Mouse (Mus musculus): Measurements from ENCODE around the gene Cpped1. TPM values are rescaled to one million over a fixed set of nuclear protein-coding genes. Genes with fewer than 3 reads are reported as not detected.

Gene Cpped1
- polyA plus RNA-seq, 1 experiment from 2014 or later = 21.8 TPM

- 72% methylated on average over 3 of the region's 3 CpGs for WGBS
- Histone ChIP-seq H3K27me3 (ENCODE audit: control insufficient read depth, insufficient read depth, low read depth, low read length) (no peaks in the 10 kb centered on the region), H3K4me1 (replicated peaks; ENCODE audit: control insufficient read depth, insufficient read depth, low read length) (no peaks in the 10 kb centered on the region), H3K4me3 (ENCODE audit: low read length) (no peak overlapping the region), H3K4me2 (ENCODE audit: low read depth, low read length) (no peak overlapping the region), H3K9me3 (ENCODE audit: control insufficient read depth, low read length) (no peaks in the 10 kb centered on the region), H3K27ac (ENCODE audit: low read length) (no peak overlapping the region), H3K36me3 (ENCODE audit: control insufficient read depth, insufficient read depth, low read length) (no peaks in the 10 kb centered on the region), H3K9ac (ENCODE audit: low read length) (no peak overlapping the region)
- no peak for ATAC-seq (ENCODE audit: low read depth)
Observed at GRCm38 (mm10) chr16:11868486-11868885, 40.8 kb downstream of the Cpped1 start.

GRCm38 (mm10) chr16:11852716-11853605 is 56.3 kb downstream of the Cpped1 start:
- Histone ChIP-seq H3K4me3 (ENCODE audit: low read length) (no peak overlapping the region), H3K27me3 (ENCODE audit: control insufficient read depth, insufficient read depth, low read depth, low read length) (no peaks in the 10 kb centered on the region), H3K27ac (ENCODE audit: low read length) (no peak overlapping the region), H3K4me1 (replicated peaks; ENCODE audit: control insufficient read depth, insufficient read depth, low read length) (no peaks in the 10 kb centered on the region), H3K36me3 (ENCODE audit: control insufficient read depth, insufficient read depth, low read length) (no peaks in the 10 kb centered on the region), H3K4me2 (ENCODE audit: low read depth, low read length) (no peak overlapping the region), H3K9me3 (ENCODE audit: control insufficient read depth, low read length) (no peaks in the 10 kb centered on the region), H3K9ac (ENCODE audit: low read length) (no peak overlapping the region)
- no peak for ATAC-seq (ENCODE audit: low read depth)
- 88% methylated on average over 8 of the region's 8 CpGs for WGBS

- ATAC-seq (ENCODE audit: low read depth) = no peak
- no peak overlapping the region for H3K27ac ChIP-seq (ENCODE audit: low read length)
- 60% methylated on average over 5 of the region's 5 CpGs for whole genome bisulfite sequencing
- no peaks in the 10 kb centered on the region for H3K27me3 ChIP-seq (ENCODE audit: control insufficient read depth, insufficient read depth, low read depth, low read length)
- H3K4me3 ChIP-seq (ENCODE audit: low read length) = no peak overlapping the region
- no peak overlapping the region for H3K9ac ChIP-seq (ENCODE audit: low read length)
- H3K9me3 ChIP-seq (ENCODE audit: control insufficient read depth, low read length) = no peaks in the 10 kb centered on the region
- no peak overlapping the region for H3K4me2 ChIP-seq (ENCODE audit: low read depth, low read length)
- H3K36me3 ChIP-seq (ENCODE audit: control insufficient read depth, insufficient read depth, low read length) = no peaks in the 10 kb centered on the region
- no peaks in the 10 kb centered on the region for H3K4me1 ChIP-seq (replicated peaks; ENCODE audit: control insufficient read depth, insufficient read depth, low read length)
Observed at GRCm38 (mm10) chr16:11848990-11849658, 60.1 kb downstream of the Cpped1 start.

- no peak overlapping the region for H3K27ac ChIP-seq (ENCODE audit: low read length)
- no peak overlapping the region for H3K9ac ChIP-seq (ENCODE audit: low read length)
- no peaks in the 10 kb centered on the region for H3K4me1 ChIP-seq (replicated peaks; ENCODE audit: control insufficient read depth, insufficient read depth, low read length)
- WGBS = 87% methylated on average over 5 of the region's 5 CpGs
- no peaks in the 10 kb centered on the region for H3K9me3 ChIP-seq (ENCODE audit: control insufficient read depth, low read length)
- H3K36me3 ChIP-seq (ENCODE audit: control insufficient read depth, insufficient read depth, low read length) = no peaks in the 10 kb centered on the region
- no peak for ATAC-seq (ENCODE audit: low read depth)
- no peaks in the 10 kb centered on the region for H3K27me3 ChIP-seq (ENCODE audit: control insufficient read depth, insufficient read depth, low read depth, low read length)
- H3K4me2 ChIP-seq (ENCODE audit: low read depth, low read length) = no peak overlapping the region
- H3K4me3 ChIP-seq (ENCODE audit: low read length) = no peak overlapping the region
Observed at GRCm38 (mm10) chr16:11845309-11845708, 63.9 kb downstream of the Cpped1 start.

- H3K27me3 ChIP-seq (ENCODE audit: control insufficient read depth, insufficient read depth, low read depth, low read length) = no peaks in the 10 kb centered on the region
- no peaks in the 10 kb centered on the region for H3K9me3 ChIP-seq (ENCODE audit: control insufficient read depth, low read length)
- 86% methylated on average over 2 of the region's 2 CpGs for WGBS
- no peak overlapping the region for H3K4me3 ChIP-seq (ENCODE audit: low read length)
- no peak overlapping the region for H3K9ac ChIP-seq (ENCODE audit: low read length)
- no peak overlapping the region for H3K4me2 ChIP-seq (ENCODE audit: low read depth, low read length)
- H3K4me1 ChIP-seq (replicated peaks; ENCODE audit: control insufficient read depth, insufficient read depth, low read length) = no peaks in the 10 kb centered on the region
- no peaks in the 10 kb centered on the region for H3K36me3 ChIP-seq (ENCODE audit: control insufficient read depth, insufficient read depth, low read length)
- ATAC-seq (ENCODE audit: low read depth) = no peak
- no peak overlapping the region for H3K27ac ChIP-seq (ENCODE audit: low read length)
Observed at GRCm38 (mm10) chr16:11843441-11843840, 65.8 kb downstream of the Cpped1 start.

- no peak overlapping the region for H3K4me2 ChIP-seq (ENCODE audit: low read depth, low read length)
- WGBS = 54% methylated on average over 1 of the region's 1 CpGs
Observed at GRCm38 (mm10) chr16:11833474-11833873, 75.8 kb downstream of the Cpped1 start.

GRCm38 (mm10) chr16:11828816-11829215 is 80.4 kb downstream of the Cpped1 start:
- Histone ChIP-seq H3K9me3 (ENCODE audit: control insufficient read depth, low read length) (no peaks in the 10 kb centered on the region), H3K4me3 (ENCODE audit: low read length) (no peak overlapping the region), H3K9ac (ENCODE audit: low read length) (no peak overlapping the region), H3K4me1 (replicated peaks; ENCODE audit: control insufficient read depth, insufficient read depth, low read length) (no peaks in the 10 kb centered on the region), H3K27ac (ENCODE audit: low read length) (no peak overlapping the region), H3K4me2 (ENCODE audit: low read depth, low read length) (no peak overlapping the region), H3K36me3 (ENCODE audit: control insufficient read depth, insufficient read depth, low read length) (no peaks in the 10 kb centered on the region), H3K27me3 (ENCODE audit: control insufficient read depth, insufficient read depth, low read depth, low read length) (no peaks in the 10 kb centered on the region)
- no peak for ATAC-seq (ENCODE audit: low read depth)
- WGBS = 89% methylated on average over 1 of the region's 1 CpGs

More at GRCm38 (mm10) chr16:11833474-11833873, 75.8 kb downstream of the Cpped1 start:
- Histone ChIP-seq H3K27ac (ENCODE audit: low read length) (no peak overlapping the region), H3K4me1 (replicated peaks; ENCODE audit: control insufficient read depth, insufficient read depth, low read length) (no peaks in the 10 kb centered on the region), H3K36me3 (ENCODE audit: control insufficient read depth, insufficient read depth, low read length) (no peaks in the 10 kb centered on the region), H3K9me3 (ENCODE audit: control insufficient read depth, low read length) (no peaks in the 10 kb centered on the region), H3K27me3 (ENCODE audit: control insufficient read depth, insufficient read depth, low read depth, low read length) (no peaks in the 10 kb centered on the region), H3K9ac (ENCODE audit: low read length) (no peak overlapping the region), H3K4me3 (ENCODE audit: low read length) (no peak overlapping the region)
- ATAC-seq (ENCODE audit: low read depth) = no peak

- H3K4me2 ChIP-seq (ENCODE audit: low read depth, low read length) = no peak overlapping the region
- 67% methylated on average over 7 of the region's 7 CpGs for WGBS
- no peaks in the 10 kb centered on the region for H3K9me3 ChIP-seq (ENCODE audit: control insufficient read depth, low read length)
- no peaks in the 10 kb centered on the region for H3K4me1 ChIP-seq (replicated peaks; ENCODE audit: control insufficient read depth, insufficient read depth, low read length)
- no peak overlapping the region for H3K27ac ChIP-seq (ENCODE audit: low read length)
- ATAC-seq (ENCODE audit: low read depth) = no peak
- no peaks in the 10 kb centered on the region for H3K27me3 ChIP-seq (ENCODE audit: control insufficient read depth, insufficient read depth, low read depth, low read length)
- no peaks in the 10 kb centered on the region for H3K36me3 ChIP-seq (ENCODE audit: control insufficient read depth, insufficient read depth, low read length)
- no peak overlapping the region for H3K4me3 ChIP-seq (ENCODE audit: low read length)
- H3K9ac ChIP-seq (ENCODE audit: low read length) = no peak overlapping the region
Observed at GRCm38 (mm10) chr16:11824833-11825232, 84.4 kb downstream of the Cpped1 start.

GRCm38 (mm10) chr16:11824385-11824784 is 84.9 kb downstream of the Cpped1 start:
- no peak for ATAC-seq (ENCODE audit: low read depth)
- H3K4me2 ChIP-seq (ENCODE audit: low read depth, low read length) = no peak overlapping the region
- no peaks in the 10 kb centered on the region for H3K4me1 ChIP-seq (replicated peaks; ENCODE audit: control insufficient read depth, insufficient read depth, low read length)
- no peak overlapping the region for H3K4me3 ChIP-seq (ENCODE audit: low read length)
- WGBS = 67% methylated on average over 8 of the region's 8 CpGs
- H3K9me3 ChIP-seq (ENCODE audit: control insufficient read depth, low read length) = no peaks in the 10 kb centered on the region
- H3K9ac ChIP-seq (ENCODE audit: low read length) = no peak overlapping the region
- H3K36me3 ChIP-seq (ENCODE audit: control insufficient read depth, insufficient read depth, low read length) = no peaks in the 10 kb centered on the region
- no peaks in the 10 kb centered on the region for H3K27me3 ChIP-seq (ENCODE audit: control insufficient read depth, insufficient read depth, low read depth, low read length)
- no peak overlapping the region for H3K27ac ChIP-seq (ENCODE audit: low read length)
